Mouse (Mus musculus) bone marrow, adult 2 months (tissue): ENCODE results near the gene Arhgef39.

ENCODE experiments used
- CTCF ChIP-seq: fragments of 200-500 bp; IDR thresholded peaks from 2 replicates; pipeline ENCODE4 v1.5.1; 2011; ENCODE audit warnings: low read length, control low read depth; ENCODE audit not compliant: control insufficient read depth, insufficient read depth
- POLR2A ChIP-seq: fragments of 200-500 bp; IDR thresholded peaks from 2 replicates; pipeline ENCODE4 v1.6.1; 2011; ENCODE audit warnings: low read depth, mild to moderate bottlenecking, control low read depth, low read length, borderline replicate concordance; ENCODE audit not compliant: control insufficient read depth

DNA sequence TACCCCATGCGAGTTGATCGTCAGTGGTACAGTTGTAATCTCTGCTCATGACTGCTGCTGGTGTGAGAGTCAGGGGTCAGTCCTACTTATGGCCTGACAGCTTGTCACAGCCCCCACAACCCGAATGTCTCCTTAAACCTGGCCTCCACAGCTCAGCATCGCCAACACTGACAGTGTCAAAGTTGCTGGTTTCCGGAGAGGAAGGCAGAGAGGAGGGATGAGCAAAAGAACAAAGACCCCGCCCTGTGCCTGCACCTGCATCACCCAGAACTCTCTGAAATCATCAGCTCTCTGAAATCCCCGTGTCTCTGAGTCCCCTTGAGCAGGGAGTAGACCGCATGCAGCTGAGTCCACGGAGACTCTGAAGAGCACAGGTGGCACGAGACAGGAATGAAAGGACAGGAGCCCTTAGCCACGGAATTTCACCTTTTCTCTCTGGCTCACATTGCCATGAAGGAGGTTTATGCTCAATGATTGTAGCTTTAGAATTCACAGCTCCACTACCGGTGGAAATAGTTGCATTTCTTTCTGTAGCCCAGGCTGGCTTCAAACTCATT lies 15.9 kb downstream of the Arhgef39 start, which contains the start of gene Sit1:
- no peak for TF ChIP-seq CTCF
- no peak for TF ChIP-seq POLR2A
